Mouse (Mus musculus) right cerebral cortex, adult 18-20 months (tissue): ENCODE data around the gene Ccnf.

Experiments
- DNase-seq: peaks from one replicate; pipeline ENCODE4 v3.0.0; 2022; ENCODE audit warnings: mixed read lengths

The Ccnf gene

GRCm38 (mm10) chr17:24251320-24252069 is at the start of gene Ccnf:
Ccnf (minus strand) TSS chr17:24251484.
- DNase-seq, result peak; percentile 98

- no peak for DNase-seq
Measured at GRCm38 (mm10) chr17:24300651-24301050, 49.4 kb upstream of the Ccnf start.

- DNase-seq, result no peak
Measured at GRCm38 (mm10) chr17:24289338-24289737, 38.1 kb upstream of the Ccnf start.

- DNase-seq, result no peak
Measured at GRCm38 (mm10) chr17:24288477-24288876, 37.2 kb upstream of the Ccnf start.

- no peak for DNase-seq
Measured at GRCm38 (mm10) chr17:24285680-24286079, 34.4 kb upstream of the Ccnf start.

- DNase-seq, result no peak
Measured at GRCm38 (mm10) chr17:24283266-24283818, 32.1 kb upstream of the Ccnf start.

- no peak for DNase-seq
Measured at GRCm38 (mm10) chr17:24282637-24283036, 31.4 kb upstream of the Ccnf start.

GRCm38 (mm10) chr17:24279907-24280306 is 28.6 kb upstream of the Ccnf start:
- no peak for DNase-seq

GRCm38 (mm10) chr17:24267133-24267532 is 15.8 kb upstream of the Ccnf start:
- no peak for DNase-seq

GRCm38 (mm10) chr17:24264766-24265165 is 13.5 kb upstream of the Ccnf start:
- no peak for DNase-seq

- DNase-seq, result no peak
Measured at GRCm38 (mm10) chr17:24260516-24260915, 9.2 kb upstream of the Ccnf start.

GRCm38 (mm10) chr17:24259702-24260101 is 8.4 kb upstream of the Ccnf start:
- no peak for DNase-seq

- no peak for DNase-seq
Measured at GRCm38 (mm10) chr17:24258981-24259380, 7.7 kb upstream of the Ccnf start.

GRCm38 (mm10) chr17:24252329-24252728 is 1.0 kb upstream of the Ccnf start:
- no peak for DNase-seq

GRCm38 (mm10) chr17:24250988-24251319 is 330 bp downstream of the Ccnf start:
- DNase-seq, result no peak

GRCm38 (mm10) chr17:24248641-24249040 is 2.6 kb downstream of the Ccnf start:
- no peak for DNase-seq

GRCm38 (mm10) chr17:24244061-24244460 is 7.2 kb downstream of the Ccnf start:
- DNase-seq, result peak; percentile 49

- DNase-seq, result no peak
Measured at GRCm38 (mm10) chr17:24243311-24243969, 7.8 kb downstream of the Ccnf start.

- DNase-seq, result no peak
Measured at GRCm38 (mm10) chr17:24236921-24237320, 14.4 kb downstream of the Ccnf start.

- DNase-seq, result no peak
Measured at GRCm38 (mm10) chr17:24236479-24236878, 14.8 kb downstream of the Ccnf start.

GRCm38 (mm10) chr17:24227941-24228340 is 23.3 kb downstream of the Ccnf start:
- DNase-seq, result no peak

GRCm38 (mm10) chr17:24226721-24227120 is 24.6 kb downstream of the Ccnf start:
- no peak for DNase-seq

GRCm38 (mm10) chr17:24225851-24226250 is 25.4 kb downstream of the Ccnf start:
- no peak for DNase-seq

- DNase-seq, result no peak
Measured at GRCm38 (mm10) chr17:24224741-24225140, 26.5 kb downstream of the Ccnf start.
